Mouse (Mus musculus) limb, embryonic 14.5 days (tissue): ENCODE measurements around the gene Actrt2. TPM values are rescaled to one million over a fixed set of nuclear protein-coding genes. Genes with fewer than 3 reads are reported as not detected.

Experiments used
- ATAC-seq: fragments of 200-750 bp; cut with Nextera tagmentation; 2 replicates; pipeline ENCODE4 v1.8.0; 2017; ENCODE audit warnings: low read depth, moderate number of reproducible peaks, moderate TSS enrichment; ENCODE audit not compliant: low FRiP score
- DNase-seq: peaks from one replicate; pipeline ENCODE4 v3.0.0-alpha.2; 2015; ENCODE audit warnings: low spot score
- H3K27ac ChIP-seq: fragments of 300-500 bp; sonication (generic); replicated peaks from 2 replicates; pipeline ENCODE4 v1.5.1; 2014; ENCODE audit warnings: low read depth, mild to moderate bottlenecking, low read length, moderate library complexity, mixed read lengths
- H3K27me3 ChIP-seq: fragments of 300-500 bp; sonication (generic); 2 replicates; pipeline ENCODE4 v1.6.1; 2014; ENCODE audit warnings: low read length, mixed read lengths; ENCODE audit not compliant: control insufficient read depth, insufficient read depth
- H3K36me3 ChIP-seq: fragments of 300-500 bp; sonication (generic); 2 replicates; pipeline ENCODE4 v1.6.1; 2014; ENCODE audit warnings: mild to moderate bottlenecking, low read length, moderate library complexity, mixed read lengths; ENCODE audit not compliant: control insufficient read depth, insufficient read depth
- H3K4me1 ChIP-seq: fragments of 300-500 bp; sonication (generic); 2 replicates; pipeline ENCODE4 v1.6.1; 2014; ENCODE audit warnings: antibody characterized with exemption, low read length, mixed read lengths; ENCODE audit not compliant: control insufficient read depth, insufficient read depth
- H3K4me2 ChIP-seq: fragments of 300-500 bp; sonication (generic); replicated peaks from 2 replicates; pipeline ENCODE4 v1.6.1; 2014; ENCODE audit warnings: low read depth, mild to moderate bottlenecking, low read length, moderate library complexity; ENCODE audit not compliant: severe bottlenecking
- H3K4me3 ChIP-seq: fragments of 300-500 bp; sonication (generic); replicated peaks from 2 replicates; pipeline ENCODE4 v1.5.1; 2014; ENCODE audit warnings: low read length
- H3K9ac ChIP-seq: fragments of 300-500 bp; sonication (generic); 2 replicates; pipeline ENCODE4 v1.6.1; 2014; ENCODE audit warnings: mild to moderate bottlenecking, low read depth, low read length, moderate library complexity; ENCODE audit not compliant: severe bottlenecking
- H3K9me3 ChIP-seq: fragments of 300-500 bp; sonication (generic); 2 replicates; pipeline ENCODE4 v1.6.1; 2016; ENCODE audit warnings: low read length; ENCODE audit not compliant: control insufficient read depth
- POLR2A ChIP-seq: fragments of 200-500 bp; IDR thresholded peaks from 2 replicates; pipeline ENCODE4 v1.8.0; 2012; ENCODE audit warnings: inconsistent platforms, mild to moderate bottlenecking, moderate library complexity, borderline replicate concordance; ENCODE audit not compliant: insufficient read depth, insufficient read length; ENCODE audit errors: extremely low read depth
- WGBS: fragments of 180-500 bp; shearing (Covaris S2); extraction: QIAGEN DNeasy Blood & Tissue Kit; methylation state at CpG from one replicate; pipeline ENCODE4 v1.1.7; 2014; 5-methylcytosine and 5-hydroxymethylcytosine counted together
- polyA plus RNA-seq, 2 experiments: library from polyadenylated mRNA; depleted of rRNA in 1 of 2; stranded (reverse) in 1 of 2; unstranded in 1 of 2; fragments of >200 nt; fragmentation: Nextera tagmentation in 1 of 2; extraction: Ambion mirVana in 1 of 2; gene quantifications; 2 replicates each; pipeline versions ENCODE4 v1.2.1 to v1.2.3; 2012 to 2014

Gene Actrt2
- polyA plus RNA-seq, 2 experiments: not detected

DNA sequence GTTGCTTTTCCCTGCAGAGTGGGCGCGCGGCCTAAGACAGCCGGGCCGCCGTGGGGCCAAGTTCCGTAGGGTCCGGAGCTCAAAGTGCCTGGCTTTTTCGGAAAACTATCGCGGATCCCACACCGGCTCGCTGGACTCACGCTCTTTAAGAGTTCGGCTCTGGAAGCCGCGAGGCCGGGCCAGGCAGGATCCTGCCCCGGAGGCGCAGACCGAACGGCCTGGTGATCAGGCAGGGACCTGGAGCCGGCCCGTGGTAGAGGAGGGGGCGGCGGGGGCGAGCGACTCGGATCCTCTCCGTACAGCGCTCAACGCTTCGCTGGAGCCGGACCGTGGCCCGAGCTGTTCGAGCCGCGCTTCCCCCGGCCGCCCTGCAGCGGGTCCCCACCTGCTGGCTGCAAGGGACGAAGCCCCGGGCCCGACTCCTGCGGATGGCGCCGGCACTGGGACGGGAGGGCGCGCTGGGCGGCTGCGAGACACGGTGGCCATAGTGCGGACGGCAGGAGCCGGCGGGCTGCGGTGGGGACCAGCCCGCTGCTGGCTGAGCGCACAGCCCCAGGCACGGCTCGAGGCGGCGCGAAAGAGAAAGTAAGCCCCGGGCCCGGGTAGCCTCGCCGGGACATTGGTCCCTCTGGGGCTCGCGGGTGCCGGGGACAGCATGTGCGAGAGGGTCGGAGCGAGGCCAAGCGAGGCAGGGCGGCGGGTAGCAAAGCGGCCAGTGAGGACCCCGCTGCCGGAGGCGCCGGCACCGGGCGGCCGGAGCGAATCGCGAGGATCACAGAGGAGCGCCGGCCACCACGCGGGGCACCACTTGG, 32.2 kb downstream of the Actrt2 start:
- Histone ChIP-seq H3K27me3 (peaks cover 12% of the 10 kb centered on the region; the same call in 1 of the 2 replicates), H3K4me3 (peak overlapping the region; percentile 77), H3K4me1 (peaks cover 31% of the 10 kb centered on the region), H3K9me3 (no peaks in the 10 kb centered on the region), H3K4me2 (peak overlapping the region; percentile 89), H3K27ac (peak overlapping the region; percentile 97), H3K9ac (peak overlapping the region; percentile 89), H3K36me3 (0 out of 2 replicates have a peak, but pooled peaks cover 3% of the 10 kb centered on the region)
- no peak for TF ChIP-seq POLR2A
- ATAC-seq (peak; percentile 13), DNase-seq (no peak)
- 0% methylated on average over 69 of the region's 94 CpGs for WGBS

DNA sequence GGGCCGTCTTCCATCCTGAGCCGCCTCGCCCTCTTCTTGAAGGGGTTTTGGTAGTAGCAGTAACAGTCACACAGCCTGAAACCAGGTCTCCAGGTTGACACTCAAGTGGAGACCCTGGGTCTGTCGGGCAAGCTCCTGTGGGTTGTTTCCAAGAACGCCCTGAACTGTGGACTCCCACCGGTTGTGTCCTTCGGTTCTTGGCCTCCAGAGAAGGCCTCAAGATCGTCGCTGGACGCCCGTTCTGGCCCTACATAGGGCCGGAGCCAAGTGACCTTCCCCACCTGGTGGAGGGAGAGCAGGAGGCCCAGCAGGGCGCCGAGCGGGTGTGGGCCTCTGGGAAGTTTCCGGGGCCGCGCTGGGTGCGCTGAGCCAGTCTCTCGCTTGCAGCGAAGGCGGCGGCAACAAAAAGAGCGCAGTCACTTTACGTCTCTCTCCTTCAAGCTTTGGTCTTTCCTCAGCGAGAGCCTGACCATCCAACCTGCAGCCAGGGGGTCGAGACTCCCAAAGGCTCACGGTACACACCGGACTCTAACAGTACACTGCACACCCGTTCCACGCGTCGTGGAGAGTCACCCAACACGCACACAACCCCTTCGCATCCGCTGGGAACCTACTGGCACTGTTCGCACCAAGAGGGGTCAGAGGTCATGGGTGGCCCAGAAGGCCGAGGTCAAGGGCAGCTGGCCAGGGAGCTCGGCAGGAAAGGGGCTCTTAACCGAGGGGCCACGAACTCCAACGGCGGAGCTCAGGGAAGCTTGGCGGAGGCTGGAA, 33.0 kb downstream of the Actrt2 start:
- H3K4me1 ChIP-seq: peaks cover 27% of the 10 kb centered on the region
- 0 out of 2 replicates have a peak, but pooled peaks cover 3% of the 10 kb centered on the region for H3K36me3 ChIP-seq
- H3K4me2 ChIP-seq: peak overlapping the region; percentile 89
- WGBS: 7% methylated on average over 43 of the region's 44 CpGs
- peak overlapping the region; percentile 77 for H3K4me3 ChIP-seq
- H3K9ac ChIP-seq: peak overlapping the region; percentile 89
- peaks cover 10% of the 10 kb centered on the region; the same call in 1 of the 2 replicates for H3K27me3 ChIP-seq
- TF ChIP-seq POLR2A: no peak
- no peaks in the 10 kb centered on the region for H3K9me3 ChIP-seq
- DNase-seq (no peak), ATAC-seq (no peak)
- H3K27ac ChIP-seq: peak overlapping the region; percentile 97

DNA sequence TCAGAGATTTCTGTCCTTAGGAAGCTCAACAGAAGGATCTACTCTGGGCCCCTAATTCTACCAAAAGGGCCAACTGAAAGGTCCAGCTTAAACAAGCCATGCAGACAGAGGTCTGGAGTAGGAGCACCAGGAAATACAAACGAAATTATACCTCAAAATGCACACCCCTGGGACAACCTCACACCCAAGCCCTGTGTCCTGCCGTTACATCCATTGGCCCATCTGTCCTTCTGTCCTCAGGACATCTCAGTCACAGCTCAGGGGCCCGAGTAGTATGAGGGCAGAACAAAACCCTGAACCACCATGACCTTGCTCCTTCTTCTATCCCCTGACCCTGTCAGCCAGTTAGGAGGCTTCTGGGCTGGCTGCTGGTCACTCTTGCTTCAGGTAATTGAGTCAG, 33.7 kb downstream of the Actrt2 start:
- peak overlapping the region; percentile 89 for H3K9ac ChIP-seq
- no peaks in the 10 kb centered on the region for H3K9me3 ChIP-seq
- no peak for ATAC-seq
- peak overlapping the region; percentile 97 for H3K27ac ChIP-seq
- peak overlapping the region; percentile 77 for H3K4me3 ChIP-seq
- peaks cover 4% of the 10 kb centered on the region; the same call in 1 of the 2 replicates for H3K27me3 ChIP-seq
- 31% methylated on average over 3 of the region's 3 CpGs for WGBS
- DNase-seq: no peak
- H3K36me3 ChIP-seq: 0 out of 2 replicates have a peak, but pooled peaks cover 3% of the 10 kb centered on the region
- peaks cover 30% of the 10 kb centered on the region for H3K4me1 ChIP-seq
- peak overlapping the region; percentile 89 for H3K4me2 ChIP-seq
- TF ChIP-seq POLR2A: no peak

DNA sequence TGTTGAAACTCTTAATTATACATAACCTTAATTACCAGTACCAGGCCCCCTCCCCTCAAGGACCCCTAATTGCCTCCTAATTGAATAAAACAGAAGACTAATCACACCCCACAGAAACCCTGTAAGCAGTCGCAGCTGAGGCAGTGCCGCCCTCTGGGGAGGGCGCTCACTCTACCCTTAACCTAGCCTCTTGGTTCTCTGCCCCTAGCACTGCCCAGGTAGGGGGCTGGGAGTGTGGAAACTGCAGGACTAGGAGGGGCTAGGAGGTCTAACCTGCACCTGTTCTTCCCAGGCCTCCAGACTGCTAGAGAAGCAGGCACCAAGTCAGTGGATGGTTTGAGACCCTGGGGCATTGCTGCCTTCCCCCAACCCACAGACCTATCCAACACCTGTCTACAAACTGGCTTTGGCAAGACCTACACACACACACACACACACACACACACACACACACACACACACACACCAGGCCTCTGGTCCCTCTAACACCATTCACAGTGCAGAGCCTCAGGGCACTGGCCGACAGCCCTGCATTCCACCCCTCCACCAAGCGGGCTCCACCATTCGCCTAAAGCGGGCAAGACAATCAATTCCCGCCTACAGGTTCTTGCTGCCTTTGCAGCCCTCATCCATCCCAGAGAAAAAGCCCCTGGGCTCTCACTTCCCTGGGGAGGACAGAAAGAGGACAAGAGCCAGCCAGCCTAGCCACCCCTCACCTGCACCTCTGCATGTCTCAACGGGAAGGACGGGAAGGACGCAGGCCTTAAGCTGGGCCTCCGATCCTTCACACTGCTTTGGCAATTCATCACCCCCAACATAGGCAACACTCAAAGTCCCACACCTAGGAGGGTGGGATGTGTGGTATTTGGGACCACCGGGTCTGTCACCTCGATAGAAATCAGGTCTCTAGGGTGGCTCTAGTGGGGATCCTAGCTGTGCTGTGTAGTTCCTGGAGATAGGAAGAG, 34.6 kb downstream of the Actrt2 start:
- Histone ChIP-seq H3K4me2 (peak overlapping the region; percentile 89), H3K9me3 (no peaks in the 10 kb centered on the region), H3K27ac (peak overlapping the region; percentile 97), H3K4me1 (peaks cover 35% of the 10 kb centered on the region), H3K27me3 (peaks cover 2% of the 10 kb centered on the region; the same call in 1 of the 2 replicates), H3K4me3 (peak overlapping the region; percentile 77), H3K9ac (peak overlapping the region; percentile 89), H3K36me3 (0 out of 2 replicates have a peak, but pooled peaks cover 3% of the 10 kb centered on the region)
- DNase-seq: no peak
- ATAC-seq: no peak
- WGBS: 25% methylated on average over 14 of the region's 14 CpGs
- no peak for TF ChIP-seq POLR2A

DNA sequence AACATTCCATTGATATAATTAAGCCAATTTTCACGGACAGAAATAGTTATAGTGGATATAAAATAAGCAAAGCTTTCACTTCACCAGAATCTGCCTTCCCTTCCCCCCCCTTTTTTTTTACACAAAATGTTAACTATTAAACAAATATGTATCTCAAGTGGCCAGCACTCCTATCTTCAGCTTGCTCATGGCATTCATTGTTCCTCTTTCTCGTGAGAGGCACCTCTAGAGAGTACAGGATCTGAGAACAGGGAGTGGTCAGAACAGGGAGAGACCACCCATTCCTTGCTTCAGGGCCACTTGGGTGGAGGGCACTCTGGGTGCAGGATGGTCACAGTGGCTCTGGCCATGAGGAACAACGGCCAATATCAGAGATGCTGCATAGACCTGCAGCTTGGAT, 36.9 kb downstream of the Actrt2 start:
- 0 out of 2 replicates have a peak, but pooled peaks cover 2% of the 10 kb centered on the region for H3K27me3 ChIP-seq
- H3K9ac ChIP-seq: no peak overlapping the region
- ATAC-seq (no peak), DNase-seq (no peak)
- 0 out of 2 replicates have a peak, but pooled peaks cover 3% of the 10 kb centered on the region for H3K36me3 ChIP-seq
- 45% methylated on average over 3 of the region's 3 CpGs for WGBS
- H3K9me3 ChIP-seq: no peaks in the 10 kb centered on the region
- peak overlapping the region; percentile 89 for H3K4me2 ChIP-seq
- H3K27ac ChIP-seq: no peak overlapping the region
- peak overlapping the region; percentile 77 for H3K4me3 ChIP-seq
- H3K4me1 ChIP-seq: peaks cover 44% of the 10 kb centered on the region
- TF ChIP-seq POLR2A: no peak
